Mouse (Mus musculus) mouse trophoblast stem cell (cell line): ENCODE results near the gene Olfr1079.
"Not testable (repeated sequence)": the region's sequence is repeated elsewhere in the genome, so short reads cannot be mapped to it uniquely, and the experiment has no call there.

Experiments used
- in situ Hi-C, 2 experiments: fragments of 300-500 bp; cut with MseI, MboI; formaldehyde crosslinking; loops; 2 replicates in 1 of 2; 3 replicates in 1 of 2; pipeline ENCODE4 v1.15.1; 2025

The Olfr1079 gene

DNA sequence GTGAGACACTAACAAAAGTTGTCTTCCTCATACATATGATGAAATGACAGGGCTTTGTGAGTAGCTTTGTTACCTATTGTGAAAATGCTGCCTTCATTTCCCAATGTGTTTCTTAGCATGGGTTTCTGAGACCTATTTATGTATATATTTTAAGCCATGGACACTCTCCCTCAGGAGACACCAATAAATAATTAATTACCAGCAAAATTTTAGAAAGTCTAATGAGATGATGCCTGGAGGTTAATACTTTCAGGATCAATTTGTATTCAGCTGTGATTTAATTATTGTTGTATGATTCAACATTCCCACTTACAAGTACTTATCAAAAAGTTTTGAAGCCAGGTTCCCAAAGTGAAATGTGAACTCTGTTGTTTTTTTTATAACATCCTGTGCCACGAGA is at the start of gene Olfr1079:
Gene Olfr1079, minus strand, starts transcription at position 101 of the 400 bp plus-strand sequence.
- in situ Hi-C loops, result no loop called here

DNA sequence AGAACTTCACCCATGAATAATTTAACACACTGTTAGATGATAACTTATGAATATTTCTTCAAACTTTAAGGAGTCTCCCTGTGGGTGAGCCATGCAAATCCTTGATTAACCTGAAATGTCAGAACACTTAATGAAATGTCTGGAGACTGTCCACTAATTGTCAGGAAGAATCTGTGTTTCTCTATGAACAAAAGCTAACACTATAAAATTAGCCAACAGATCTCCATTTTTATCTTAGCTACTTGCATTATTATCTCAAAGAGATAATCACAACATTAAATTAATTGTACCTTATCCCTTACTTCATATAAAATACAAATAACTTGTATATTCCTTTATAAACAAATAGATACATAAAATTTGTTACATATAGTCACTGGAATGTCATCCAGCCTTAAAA is 15.9 kb upstream of the Olfr1079 start, which contains the start of gene Olfr1080:
Gene Olfr1080, minus strand, starts transcription at position 101 of the 400 bp plus-strand sequence.
- in situ Hi-C loops, result not testable (repeated sequence)

DNA sequence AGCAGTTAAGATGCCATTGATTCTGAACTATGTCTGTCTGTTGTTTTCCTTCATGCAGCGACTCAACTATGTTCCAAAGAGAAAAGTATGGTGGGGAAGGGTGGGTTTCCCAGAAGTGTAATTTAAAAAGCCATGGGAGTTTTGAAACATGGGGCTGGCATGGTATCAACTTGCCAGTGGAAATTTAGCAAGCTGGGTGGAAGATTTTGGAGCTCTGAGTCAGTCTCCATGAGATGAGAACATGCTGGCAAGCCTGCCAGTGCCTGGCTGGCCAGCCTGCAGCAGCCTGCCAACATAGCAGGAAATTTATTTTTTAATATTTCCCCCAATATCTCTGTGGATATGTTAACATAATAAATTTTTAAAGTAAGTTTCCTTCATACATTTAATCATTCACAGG is 11.3 kb downstream of the Olfr1079 start:
- in situ Hi-C loops, result no loop called here

DNA sequence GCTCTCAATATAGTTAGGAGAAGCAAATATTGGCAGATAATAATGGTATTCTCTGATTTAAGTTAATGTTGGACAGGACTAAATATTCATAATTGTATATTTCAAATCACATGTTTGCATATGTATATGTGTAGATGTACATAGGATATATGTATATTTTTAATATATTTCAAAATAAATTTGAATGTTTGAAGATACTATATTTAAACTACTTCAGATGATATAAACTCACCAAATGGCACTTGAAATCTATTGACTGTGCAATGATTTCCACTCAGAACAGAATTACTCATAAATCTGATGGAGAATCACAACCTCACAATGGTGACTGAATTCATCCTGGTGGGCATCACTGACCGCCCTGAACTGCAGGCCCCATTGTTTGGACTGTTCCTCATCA is 34.1 kb downstream of the Olfr1079 start, which contains the start of gene Olfr1076:
Gene Olfr1076, plus strand, starts transcription at position 301 of the 400 bp plus-strand sequence.
- in situ Hi-C loops, result no loop called here

DNA sequence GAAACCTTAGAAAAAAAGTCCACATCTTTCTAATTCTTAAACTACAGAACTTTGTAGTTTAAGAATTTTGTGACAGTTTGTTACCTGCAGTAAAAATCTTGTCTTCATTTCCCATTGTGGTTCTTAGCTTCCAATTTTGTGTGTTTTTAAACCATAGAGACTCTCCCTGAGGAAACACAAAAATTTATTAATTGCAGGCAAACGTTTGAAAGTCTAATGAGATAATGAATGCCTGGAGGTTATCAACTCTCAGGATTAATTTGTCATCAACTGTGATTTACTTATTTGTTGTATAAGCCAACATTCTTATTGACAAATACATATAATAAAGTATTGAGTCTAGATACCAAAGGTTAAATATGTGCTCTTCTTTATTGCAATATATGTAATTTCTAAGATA is 55.0 kb downstream of the Olfr1079 start, which contains the start of gene Olfr228:
Gene Olfr228, minus strand, starts transcription at position 101 of the 400 bp plus-strand sequence.
- in situ Hi-C loops, result no loop called here
